Mouse (Mus musculus) kidney, embryonic 16.5 days (tissue): ENCODE data around the gene Fgfr3. TPM values are rescaled to one million over a fixed set of nuclear protein-coding genes. Genes with fewer than 3 reads are reported as not detected.

Experiments used
- ATAC-seq: fragments of 200-750 bp; cut with Nextera tagmentation; 2 replicates; pipeline ENCODE4 v1.8.0; 2017; ENCODE audit warnings: moderate TSS enrichment; ENCODE audit not compliant: low FRiP score, low TSS enrichment
- H3K27ac ChIP-seq: fragments of 300-500 bp; sonication (generic); 2 replicates; pipeline ENCODE4 v1.5.1; 2014; ENCODE audit warnings: low read length
- H3K27me3 ChIP-seq: fragments of 300-500 bp; sonication (generic); 2 replicates; pipeline ENCODE4 v1.6.1; 2014; ENCODE audit warnings: low read length, control low read depth, mixed read lengths; ENCODE audit not compliant: insufficient read depth
- H3K36me3 ChIP-seq: fragments of 300-500 bp; sonication (generic); 2 replicates; pipeline ENCODE4 v1.6.1; 2014; ENCODE audit warnings: low read length, control low read depth, mixed read lengths; ENCODE audit not compliant: insufficient read depth
- H3K4me1 ChIP-seq: fragments of 300-500 bp; sonication (generic); 2 replicates; pipeline ENCODE4 v1.6.1; 2014; ENCODE audit warnings: low read length, control low read depth, mixed read lengths; ENCODE audit not compliant: insufficient read depth
- H3K4me2 ChIP-seq: fragments of 300-500 bp; sonication (generic); replicated peaks from 2 replicates; pipeline ENCODE4 v1.6.1; 2014; ENCODE audit warnings: low read depth, low read length
- H3K4me3 ChIP-seq: fragments of 300-500 bp; sonication (generic); 2 replicates; pipeline ENCODE4 v1.5.1; 2014; ENCODE audit warnings: mild to moderate bottlenecking, low read length
- H3K9ac ChIP-seq: fragments of 300-500 bp; sonication (generic); replicated peaks from 2 replicates; pipeline ENCODE4 v1.6.1; 2014; ENCODE audit warnings: low read length
- H3K9me3 ChIP-seq: fragments of 300-500 bp; sonication (generic); 2 replicates; pipeline ENCODE4 v1.6.1; 2016; ENCODE audit warnings: low read length, control low read depth
- WGBS: fragments of 180-500 bp; shearing (Covaris S2); extraction: QIAGEN DNeasy Blood & Tissue Kit; methylation state at CpG from one replicate; pipeline ENCODE4 v1.1.7; 2014; 5-methylcytosine and 5-hydroxymethylcytosine counted together
- polyA plus RNA-seq: library from polyadenylated mRNA; unstranded; fragments of >200 nt; fragmentation: Nextera tagmentation; extraction: Ambion mirVana; gene quantifications from 2 replicates; pipeline ENCODE4 v1.2.1, GENCODE M21; 2015

Fgfr3 gene
- polyA plus RNA-seq, 1 experiment from 2014 or later: 21.9 TPM

- Histone ChIP-seq H3K27ac (no peak overlapping the region), H3K9ac (no peak overlapping the region), H3K36me3 (no peaks in the 10 kb centered on the region), H3K4me3 (no peak overlapping the region), H3K27me3 (no peaks in the 10 kb centered on the region), H3K4me2 (no peak overlapping the region), H3K9me3 (no peaks in the 10 kb centered on the region), H3K4me1 (peaks cover 32% of the 10 kb centered on the region)
- ATAC-seq: no peak
- WGBS: 55% methylated on average over 4 of the region's 4 CpGs
These were observed 14.3 kb upstream of the Fgfr3 start for GRCm38 (mm10) chr5:33707163-33707562.

- peaks cover 32% of the 10 kb centered on the region for H3K4me1 ChIP-seq
- H3K36me3 ChIP-seq: no peaks in the 10 kb centered on the region
- ATAC-seq: no peak
- 47% methylated on average over 2 of the region's 2 CpGs for WGBS
- no peaks in the 10 kb centered on the region for H3K9me3 ChIP-seq
- H3K27ac ChIP-seq: no peak overlapping the region
- H3K4me2 ChIP-seq: no peak overlapping the region
- no peaks in the 10 kb centered on the region for H3K27me3 ChIP-seq
- H3K4me3 ChIP-seq: no peak overlapping the region
- H3K9ac ChIP-seq: no peak overlapping the region
These were observed 12.4 kb upstream of the Fgfr3 start for GRCm38 (mm10) chr5:33709037-33709436.

- H3K36me3 ChIP-seq: no peaks in the 10 kb centered on the region
- no peak overlapping the region for H3K27ac ChIP-seq
- H3K4me1 ChIP-seq: peaks cover 8% of the 10 kb centered on the region
- no peak overlapping the region for H3K4me3 ChIP-seq
- H3K4me2 ChIP-seq: no peak overlapping the region
- ATAC-seq: no peak
- H3K27me3 ChIP-seq: no peaks in the 10 kb centered on the region
- H3K9me3 ChIP-seq: no peaks in the 10 kb centered on the region
- 70% methylated on average over 2 of the region's 2 CpGs for WGBS
- H3K9ac ChIP-seq: no peak overlapping the region
These were observed 8.9 kb upstream of the Fgfr3 start for GRCm38 (mm10) chr5:33712550-33712949.

GRCm38 (mm10) chr5:33715182-33715581 lies 6.3 kb upstream of the Fgfr3 start:
- Histone ChIP-seq H3K4me3 (no peak overlapping the region), H3K4me2 (no peak overlapping the region), H3K9me3 (no peaks in the 10 kb centered on the region), H3K27ac (no peak overlapping the region), H3K9ac (no peak overlapping the region), H3K36me3 (no peaks in the 10 kb centered on the region), H3K27me3 (no peaks in the 10 kb centered on the region), H3K4me1 (peaks cover 3% of the 10 kb centered on the region; the same call in 1 of the 2 replicates)
- no peak for ATAC-seq
- WGBS: 26% methylated on average over 2 of the region's 2 CpGs

GRCm38 (mm10) chr5:33716467-33716866 lies 5.0 kb upstream of the Fgfr3 start:
- no peak overlapping the region for H3K4me2 ChIP-seq
- H3K36me3 ChIP-seq: no peaks in the 10 kb centered on the region
- H3K4me1 ChIP-seq: peaks cover 10% of the 10 kb centered on the region; the same call in 1 of the 2 replicates
- H3K9ac ChIP-seq: no peak overlapping the region
- H3K4me3 ChIP-seq: no peak overlapping the region
- H3K27me3 ChIP-seq: no peaks in the 10 kb centered on the region
- ATAC-seq: peak; percentile 55; the same call in 1 of the 2 replicates
- H3K27ac ChIP-seq: no peak overlapping the region
- no peaks in the 10 kb centered on the region for H3K9me3 ChIP-seq
- WGBS: 82% methylated on average over 6 of the region's 6 CpGs

GRCm38 (mm10) chr5:33718460-33718859 lies 3.0 kb upstream of the Fgfr3 start:
- no peak for ATAC-seq
- H3K4me3 ChIP-seq: no peak overlapping the region
- peaks cover 23% of the 10 kb centered on the region for H3K4me1 ChIP-seq
- H3K4me2 ChIP-seq: no peak overlapping the region
- H3K27ac ChIP-seq: no peak overlapping the region
- WGBS: 82% methylated on average over 5 of the region's 5 CpGs
- no peaks in the 10 kb centered on the region for H3K36me3 ChIP-seq
- no peak overlapping the region for H3K9ac ChIP-seq
- H3K9me3 ChIP-seq: no peaks in the 10 kb centered on the region
- peaks cover 7% of the 10 kb centered on the region for H3K27me3 ChIP-seq

GRCm38 (mm10) chr5:33720852-33721490 lies 503 bp upstream of the Fgfr3 start:
- ATAC-seq: no peak
- 16% methylated on average over 8 of the region's 8 CpGs for whole genome bisulfite sequencing
- H3K9ac ChIP-seq: peak overlapping the region; percentile 80; the same call in 1 of the 2 replicates
- H3K36me3 ChIP-seq: no peaks in the 10 kb centered on the region
- peaks cover 34% of the 10 kb centered on the region for H3K4me1 ChIP-seq
- H3K4me3 ChIP-seq: peak overlapping the region; percentile 73
- peak overlapping the region; percentile 91 for H3K4me2 ChIP-seq
- H3K27ac ChIP-seq: no peak overlapping the region
- no peaks in the 10 kb centered on the region for H3K9me3 ChIP-seq
- peaks cover 15% of the 10 kb centered on the region for H3K27me3 ChIP-seq

GRCm38 (mm10) chr5:33722266-33723018 lies 968 bp downstream of the Fgfr3 start:
- H3K4me2 ChIP-seq: peak overlapping the region; percentile 91
- peaks cover 33% of the 10 kb centered on the region for H3K4me1 ChIP-seq
- H3K27ac ChIP-seq: peak overlapping the region; percentile 77
- H3K27me3 ChIP-seq: peaks cover 15% of the 10 kb centered on the region
- H3K36me3 ChIP-seq: no peaks in the 10 kb centered on the region
- H3K9ac ChIP-seq: peak overlapping the region; percentile 80
- H3K9me3 ChIP-seq: no peaks in the 10 kb centered on the region
- peak overlapping the region; percentile 73 for H3K4me3 ChIP-seq
- ATAC-seq: no peak
- WGBS: under 1% methylated on average over 53 of the region's 53 CpGs

GRCm38 (mm10) chr5:33723019-33723640 lies 1.7 kb downstream of the Fgfr3 start:
- Histone ChIP-seq H3K9me3 (no peaks in the 10 kb centered on the region), H3K27ac (peak overlapping the region; percentile 74; the same call in 1 of the 2 replicates), H3K4me3 (peak overlapping the region; percentile 73), H3K27me3 (peaks cover 15% of the 10 kb centered on the region), H3K9ac (peak overlapping the region; percentile 80), H3K4me2 (peak overlapping the region; percentile 91), H3K36me3 (no peaks in the 10 kb centered on the region), H3K4me1 (peaks cover 33% of the 10 kb centered on the region)
- under 1% methylated on average over 61 of the region's 61 CpGs for WGBS
- no peak for ATAC-seq
